In the genomic region with DNA sequence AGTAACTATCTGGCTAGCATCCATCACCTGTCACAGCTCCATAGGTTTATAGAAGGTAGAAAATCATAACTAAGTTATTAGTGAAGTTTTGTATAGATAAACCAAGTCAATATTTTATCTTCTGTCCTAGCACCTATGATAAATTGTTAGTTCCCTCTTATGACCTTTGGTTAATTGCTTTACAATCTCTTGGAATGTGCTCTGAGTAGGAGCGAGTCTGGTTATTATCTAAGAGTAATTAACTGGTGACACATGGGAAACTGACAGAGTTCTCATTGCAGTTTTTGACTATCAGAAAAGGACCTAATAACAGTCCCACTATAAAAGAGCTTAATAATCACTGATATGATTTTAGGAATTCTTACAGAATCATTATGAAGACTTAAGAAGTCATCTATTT, we compare ENCODE assay signal across 20 mouse cellular contexts. TPM values are rescaled to one million over a fixed set of nuclear protein-coding genes. Genes with fewer than 3 reads are reported as not detected.
DNase-seq lines count a peak whose midpoint lies in the region; ATAC-seq and TF ChIP-seq lines count a peak whose summit lies in the region.
"Had no signal": no experiment of that assay in that cellular context is flagged by ENCODE, and none has a peak within 500 bp of the region (broad histone marks: within the 10 kb centered on the region; RNA-seq: fewer than 3 reads in every experiment).

No protein-coding gene starts in this region.

- H3K9ac ChIP-seq in intestine, embryonic 15.5 days, result no peak overlapping the region
- no peak overlapping the region for H3K9ac ChIP-seq in intestine, postnatal 0 days (ENCODE audit: low read depth, low read length)
- H3K9ac ChIP-seq in intestine, embryonic 16.5 days (ENCODE audit: low read depth, low read length), result no peak overlapping the region
- H3K9ac ChIP-seq in hindbrain, embryonic 14.5 days, result no peak overlapping the region

- no peaks in the 10 kb centered on the region for H3K36me3 ChIP-seq in intestine, embryonic 15.5 days
- no peaks in the 10 kb centered on the region for H3K36me3 ChIP-seq in intestine, postnatal 0 days (ENCODE audit: control insufficient read depth, insufficient read depth)
- H3K36me3 ChIP-seq in intestine, embryonic 16.5 days (ENCODE audit: control insufficient read depth, insufficient read depth, low read length), result no peaks in the 10 kb centered on the region
- no peaks in the 10 kb centered on the region for H3K36me3 ChIP-seq in hindbrain, embryonic 14.5 days (replicated peaks; ENCODE audit: control insufficient read depth, insufficient read depth)
- H3K36me3 ChIP-seq: G1E had no signal

- no peak for TF ChIP-seq CTCF in intestine, postnatal 0 days (IDR thresholded peaks at IDR 0.05; ENCODE audit: low read depth)

- no peaks in the 10 kb centered on the region for H3K9me3 ChIP-seq in intestine, embryonic 15.5 days
- no peaks in the 10 kb centered on the region for H3K9me3 ChIP-seq in intestine, postnatal 0 days (ENCODE audit: control insufficient read depth)
- no peaks in the 10 kb centered on the region for H3K9me3 ChIP-seq in intestine, embryonic 16.5 days (ENCODE audit: control insufficient read depth, low read length)
- no peaks in the 10 kb centered on the region for H3K9me3 ChIP-seq in hindbrain, embryonic 14.5 days (ENCODE audit: control insufficient read depth, low read length)
- H3K9me3 ChIP-seq: G1E had no signal

- H3K4me1 ChIP-seq in intestine, embryonic 15.5 days (replicated peaks), result no peaks in the 10 kb centered on the region
- H3K4me1 ChIP-seq in intestine, postnatal 0 days (replicated peaks; ENCODE audit: control insufficient read depth, insufficient read depth, low read length), result no peaks in the 10 kb centered on the region
- H3K4me1 ChIP-seq in intestine, embryonic 16.5 days (ENCODE audit: control insufficient read depth, insufficient read depth, low read length), result no peaks in the 10 kb centered on the region
- H3K4me1 ChIP-seq in hindbrain, embryonic 14.5 days (replicated peaks; ENCODE audit: control insufficient read depth, insufficient read depth, low read length), result no peaks in the 10 kb centered on the region

- no peak for DNase-seq in hindbrain, embryonic 14.5 days (ENCODE audit: low spot score)
- DNase-seq: adrenal gland, adult 2 months; adrenal gland, adult 8-10 months; adrenal gland, postnatal 10 days; adrenal gland, postnatal 14 days; adrenal gland, postnatal 25 days; adrenal gland, postnatal 36 days; B cell, adult 2 months; cerebellum, adult 11 months; cerebellum, adult 11-12 months; cerebellum, adult 18-20 months had no signal

- no peak overlapping the region for H3K27ac ChIP-seq in intestine, embryonic 15.5 days
- no peak overlapping the region for H3K27ac ChIP-seq in intestine, postnatal 0 days (ENCODE audit: low read depth, low read length)
- H3K27ac ChIP-seq in intestine, embryonic 16.5 days (ENCODE audit: low read length), result no peak overlapping the region
- H3K27ac ChIP-seq in hindbrain, embryonic 14.5 days, result no peak overlapping the region

- WGBS in intestine, embryonic 15.5 days, result 17% methylated on average over 1 of the region's 1 CpGs
- WGBS in intestine, postnatal 0 days, result 5% methylated on average over 1 of the region's 1 CpGs
- WGBS in intestine, embryonic 16.5 days, result 25% methylated on average over 1 of the region's 1 CpGs
- 68% methylated on average over 1 of the region's 1 CpGs for WGBS in hindbrain, embryonic 14.5 days

- ATAC-seq in intestine, embryonic 15.5 days, result peak; percentile 74
- ATAC-seq in intestine, postnatal 0 days, result no peak
- ATAC-seq in intestine, embryonic 16.5 days, result peak; percentile 77
- no peak for ATAC-seq in hindbrain, embryonic 14.5 days (ENCODE audit: low FRiP score)
- ATAC-seq: activated CD4-positive, CD25-positive, alpha-beta regulatory T cell, adult 4 months; CD4-positive, CD25-positive, alpha-beta regulatory T cell, adult 4 months; Patski had no signal

- no peak overlapping the region for H3K4me2 ChIP-seq in intestine, embryonic 15.5 days (replicated peaks)
- no peak overlapping the region for H3K4me2 ChIP-seq in intestine, postnatal 0 days (replicated peaks; ENCODE audit: low read depth)
- H3K4me2 ChIP-seq in intestine, embryonic 16.5 days (ENCODE audit: low read depth, low read length), result no peak overlapping the region
- H3K4me2 ChIP-seq in hindbrain, embryonic 14.5 days (replicated peaks), result no peak overlapping the region

- H3K27me3 ChIP-seq in intestine, embryonic 15.5 days (replicated peaks), result no peaks in the 10 kb centered on the region
- no peaks in the 10 kb centered on the region for H3K27me3 ChIP-seq in intestine, postnatal 0 days (replicated peaks; ENCODE audit: control insufficient read depth, insufficient read depth, low read length)
- H3K27me3 ChIP-seq in intestine, embryonic 16.5 days (replicated peaks; ENCODE audit: control insufficient read depth, insufficient read depth, low read length), result no peaks in the 10 kb centered on the region
- H3K27me3 ChIP-seq in hindbrain, embryonic 14.5 days (ENCODE audit: control insufficient read depth, insufficient read depth, low read length), result no peaks in the 10 kb centered on the region
- H3K27me3 ChIP-seq: CH12.LX had no signal

- no peak overlapping the region for H3K4me3 ChIP-seq in intestine, embryonic 15.5 days (replicated peaks)
- H3K4me3 ChIP-seq in intestine, postnatal 0 days (ENCODE audit: low read depth, low read length), result no peak overlapping the region
- H3K4me3 ChIP-seq in intestine, embryonic 16.5 days (ENCODE audit: low read length), result no peak overlapping the region
- no peak overlapping the region for H3K4me3 ChIP-seq in hindbrain, embryonic 14.5 days (replicated peaks; ENCODE audit: low read length)

RNA-seq across cellular contexts. Expression of gene Sfrp4, which starts 20.6 kb away (rescaled TPM):
- 0.47 and 1.8 TPM in 2 replicates for polyA plus RNA-seq in intestine, embryonic 15.5 days (2015; fragmentation: Nextera tagmentation; extraction: Ambion mirVana)
- polyA plus RNA-seq in intestine, postnatal 0 days (2015; fragmentation: Nextera tagmentation; extraction: Ambion mirVana), result 0.30 and 0.71 TPM in 2 replicates
- polyA plus RNA-seq in intestine, embryonic 16.5 days (2015; fragmentation: Nextera tagmentation; extraction: Ambion mirVana), result 0.34 and 0.40 TPM in 2 replicates
- polyA plus RNA-seq in hindbrain, embryonic 14.5 days (2014; fragmentation: Nextera tagmentation; extraction: Ambion mirVana), result 4.4 TPM in 2 replicates
- polyA plus RNA-seq: activated CD4-positive, CD25-positive, alpha-beta regulatory T cell, adult 4 months; CD4-positive, CD25-positive, alpha-beta regulatory T cell, adult 4 months; G1E had no signal

RNA-seq across cellular contexts. Expression of gene Epdr1, which starts 23.8 kb away (rescaled TPM):
- 17.4 and 18.2 TPM in 2 replicates for polyA plus RNA-seq in intestine, embryonic 15.5 days (2015; fragmentation: Nextera tagmentation; extraction: Ambion mirVana)
- 10.8 TPM in 2 replicates for polyA plus RNA-seq in intestine, postnatal 0 days (2015; fragmentation: Nextera tagmentation; extraction: Ambion mirVana)
- polyA plus RNA-seq in intestine, embryonic 16.5 days (2015; fragmentation: Nextera tagmentation; extraction: Ambion mirVana), result 14.0 and 15.0 TPM in 2 replicates
- polyA plus RNA-seq in hindbrain, embryonic 14.5 days (2014; fragmentation: Nextera tagmentation; extraction: Ambion mirVana), result 22.5 and 26.6 TPM in 2 replicates
- polyA plus RNA-seq: G1E had no signal

RNA-seq across cellular contexts. Expression of gene Nme8, which starts 54.1 kb away (rescaled TPM):
- polyA plus RNA-seq in intestine, embryonic 15.5 days (2015; fragmentation: Nextera tagmentation; extraction: Ambion mirVana), result not detected in 2 replicates
- polyA plus RNA-seq in intestine, postnatal 0 days (2015; fragmentation: Nextera tagmentation; extraction: Ambion mirVana), result not detected in 2 replicates
- polyA plus RNA-seq in intestine, embryonic 16.5 days (2015; fragmentation: Nextera tagmentation; extraction: Ambion mirVana), result not detected in 2 replicates
- polyA plus RNA-seq in hindbrain, embryonic 14.5 days (2014; fragmentation: Nextera tagmentation; extraction: Ambion mirVana), result 0.17 TPM in 1 of 2 replicates, not detected in the other
- polyA plus RNA-seq: activated CD4-positive, CD25-positive, alpha-beta regulatory T cell, adult 4 months; adrenal gland, adult 2 months; C2C12; CD4-positive, CD25-positive, alpha-beta regulatory T cell, adult 4 months; G1E; Patski had no signal

Comparison
In these comparisons a context has a peak if more than half of its experiments do, and no peak if none do; other contexts are left out.
1. ATAC-seq: peak in intestine, embryonic 15.5 days (single experiment) and intestine, embryonic 16.5 days (single experiment); none in intestine, postnatal 0 days (single experiment) and hindbrain, embryonic 14.5 days (single experiment).